Mouse (Mus musculus) bone marrow macrophage, adult 2 months (primary cell): ENCODE data around the gene Abtb2. TPM values are rescaled to one million over a fixed set of nuclear protein-coding genes. Genes with fewer than 3 reads are reported as not detected.

Source experiments
- H3K27ac ChIP-seq: 2 replicates; pipeline ENCODE4 v1.5.1; 2012; ENCODE audit warnings: low read depth, low read length; ENCODE audit not compliant: insufficient read depth
- H3K4me1 ChIP-seq: 2 replicates; pipeline ENCODE4 v1.6.1; 2012; ENCODE audit warnings: low read length; ENCODE audit not compliant: control insufficient read depth, insufficient read depth
- H3K4me3 ChIP-seq: 2 replicates; pipeline ENCODE4 v1.5.1; 2012; ENCODE audit warnings: mild to moderate bottlenecking, low read length, moderate library complexity; ENCODE audit not compliant: insufficient read depth
- CTCF ChIP-seq: IDR thresholded peaks from 2 replicates; pipeline ENCODE4 v1.5.1; 2012; ENCODE audit warnings: low read depth, mild to moderate bottlenecking, low read length, moderate library complexity
- POLR2A ChIP-seq: IDR thresholded peaks from 2 replicates; pipeline ENCODE4 v1.6.1; 2012; ENCODE audit warnings: mild to moderate bottlenecking, low read depth, low read length, borderline replicate concordance
- polyA plus RNA-seq: library from polyadenylated mRNA; stranded (reverse); fragments of >200 nt; gene quantifications from 2 replicates; pipeline ENCODE4 v1.2.4, GENCODE M21; 2012; ENCODE audit not compliant: missing spikeins, insufficient read depth, insufficient read length

Gene Abtb2
- polyA plus RNA-seq, 1 experiment = 0.32 TPM

DNA sequence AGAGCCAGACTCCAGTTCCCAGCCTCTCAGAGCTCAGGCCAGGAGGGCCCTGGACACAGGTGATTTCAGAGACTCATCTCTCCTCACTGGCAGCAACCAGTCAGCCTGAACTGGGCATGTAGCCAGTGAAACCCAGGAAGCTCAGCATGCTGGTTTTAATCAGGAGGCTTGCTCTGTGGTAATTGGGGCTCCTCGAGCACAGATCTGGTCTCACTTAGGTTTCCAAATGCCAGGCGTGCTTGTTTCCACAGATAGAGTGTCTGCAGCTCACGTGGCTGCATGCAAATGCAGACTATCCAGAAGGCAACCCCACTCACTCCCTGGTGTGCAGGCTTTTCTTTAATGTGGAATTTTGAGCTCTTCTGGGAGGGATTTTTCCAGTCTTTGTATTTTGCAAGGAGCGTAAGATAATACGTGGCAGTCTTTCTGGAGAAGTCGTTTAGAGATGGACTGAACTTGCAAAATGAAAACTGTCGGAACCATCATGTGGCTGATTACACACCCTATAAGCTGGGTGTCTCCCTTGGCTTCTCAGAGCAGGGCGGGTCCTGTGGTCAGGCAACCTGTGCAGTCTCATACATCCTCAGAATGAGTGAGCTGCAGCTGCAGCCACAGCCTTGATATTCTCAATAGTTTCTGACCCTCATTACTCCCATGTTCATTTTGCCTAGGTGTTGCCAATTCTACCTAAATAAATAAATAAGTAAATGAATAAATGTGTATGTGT, 34.2 kb downstream of the Abtb2 start:
- peaks cover 28% of the 10 kb centered on the region for H3K4me1 ChIP-seq
- TF ChIP-seq CTCF (no peak), POLR2A (no peak)
- H3K27ac ChIP-seq = no peak overlapping the region
- no peak overlapping the region for H3K4me3 ChIP-seq

DNA sequence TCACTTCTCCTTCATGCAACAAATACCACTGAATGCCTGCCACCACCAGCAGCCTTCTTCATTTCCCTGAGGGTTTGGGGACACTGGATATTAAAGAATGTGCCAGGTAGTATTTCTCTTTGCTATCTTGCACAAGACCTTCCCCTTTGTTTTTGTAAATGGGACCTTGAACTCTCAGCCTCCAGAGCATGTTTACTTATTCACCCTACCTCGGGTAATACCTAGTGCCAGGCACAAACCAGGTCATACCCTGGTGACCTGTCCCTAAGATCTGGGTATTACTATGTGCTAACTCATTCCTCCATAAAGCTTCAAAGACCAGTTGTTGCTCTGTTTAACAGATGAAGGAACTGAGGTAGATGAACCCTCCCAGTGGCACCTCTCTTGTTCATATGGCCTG, 35.0 kb downstream of the Abtb2 start:
- no peak overlapping the region for H3K4me3 ChIP-seq
- TF ChIP-seq POLR2A (no peak), CTCF (no peak)
- peaks cover 32% of the 10 kb centered on the region for H3K4me1 ChIP-seq
- H3K27ac ChIP-seq = no peak overlapping the region

- Histone ChIP-seq H3K4me3 (no peak overlapping the region), H3K27ac (no peak overlapping the region), H3K4me1 (peaks cover 36% of the 10 kb centered on the region)
- TF ChIP-seq POLR2A (no peak), CTCF (no peak)
Measured at GRCm38 (mm10) chr2:103601531-103601930, 35.4 kb downstream of the Abtb2 start.

GRCm38 (mm10) chr2:103603209-103603608, 37.1 kb downstream of the Abtb2 start:
- Histone ChIP-seq H3K4me1 (peaks cover 50% of the 10 kb centered on the region), H3K4me3 (no peak overlapping the region), H3K27ac (no peak overlapping the region)
- TF ChIP-seq POLR2A (no peak), CTCF (no peak)

GRCm38 (mm10) chr2:103603869-103604268, 37.8 kb downstream of the Abtb2 start:
- no peak overlapping the region for H3K27ac ChIP-seq
- TF ChIP-seq CTCF = no peak
- TF ChIP-seq POLR2A = no peak
- H3K4me1 ChIP-seq = peaks cover 53% of the 10 kb centered on the region
- H3K4me3 ChIP-seq = no peak overlapping the region

DNA sequence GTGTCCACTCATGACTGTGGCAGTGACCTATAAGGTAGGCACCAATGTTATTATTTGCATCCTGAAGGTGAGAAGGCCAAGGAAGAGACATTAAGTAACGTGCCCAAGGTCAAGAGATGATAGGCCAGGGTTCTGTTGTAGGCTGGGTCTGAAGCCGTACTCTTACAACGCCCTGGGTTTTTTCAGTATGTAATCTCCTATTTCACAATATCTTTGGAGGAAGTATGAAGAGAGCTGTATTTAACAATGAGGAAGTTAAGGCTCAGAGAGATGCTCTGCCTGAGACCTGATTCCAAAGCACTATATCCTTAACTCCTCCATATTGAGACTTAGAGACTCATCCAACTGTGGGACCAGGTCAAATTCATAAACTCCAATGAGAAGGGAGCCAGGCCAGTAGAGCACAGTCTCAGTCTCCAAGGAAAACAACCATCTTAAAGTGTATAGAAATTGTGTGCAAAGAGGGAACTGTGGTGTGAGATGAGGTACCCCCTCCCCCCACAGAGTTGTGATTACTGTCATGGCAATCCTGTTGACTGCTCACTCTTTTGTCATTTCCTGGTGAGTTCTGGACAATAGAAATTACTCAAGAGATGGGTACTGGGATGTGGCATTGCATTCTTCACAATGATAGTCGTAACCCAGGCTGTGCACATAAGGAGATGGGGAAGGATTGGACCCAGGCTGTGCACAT, 39.8 kb downstream of the Abtb2 start:
- TF ChIP-seq CTCF = no peak
- no peak for TF ChIP-seq POLR2A
- Histone ChIP-seq H3K4me3 (no peak overlapping the region), H3K4me1 (peaks cover 45% of the 10 kb centered on the region), H3K27ac (peak overlapping the region; percentile 69)

GRCm38 (mm10) chr2:103607926-103608325, 41.8 kb downstream of the Abtb2 start:
- Histone ChIP-seq H3K4me1 (peaks cover 45% of the 10 kb centered on the region), H3K4me3 (no peak overlapping the region), H3K27ac (no peak overlapping the region)
- no peak for TF ChIP-seq POLR2A

DNA sequence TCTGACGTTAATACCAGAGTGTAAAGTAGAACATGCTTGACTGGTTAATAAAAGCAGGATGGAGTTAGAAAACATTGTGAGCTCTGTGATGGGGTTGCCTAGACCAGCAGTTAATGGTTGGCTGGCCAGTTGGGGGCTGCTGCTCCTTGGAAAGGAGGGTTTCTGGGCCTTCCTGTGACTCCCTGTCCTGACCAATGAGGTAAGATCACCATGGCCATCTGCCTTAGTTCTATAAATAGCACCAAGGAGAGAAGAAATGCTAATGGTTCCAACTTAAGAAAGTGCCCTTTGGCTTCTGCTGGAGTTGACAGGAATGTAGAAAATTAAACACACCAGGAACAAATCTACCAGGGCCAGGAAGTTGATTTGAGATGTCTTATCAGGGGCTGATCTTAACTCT, 42.8 kb downstream of the Abtb2 start:
- no peak for TF ChIP-seq POLR2A
- TF ChIP-seq CTCF = no peak

GRCm38 (mm10) chr2:103609499-103609898, 43.4 kb downstream of the Abtb2 start:
- no peak overlapping the region for H3K27ac ChIP-seq
- TF ChIP-seq POLR2A = no peak
- TF ChIP-seq CTCF = no peak
- H3K4me1 ChIP-seq = peaks cover 34% of the 10 kb centered on the region
- no peak overlapping the region for H3K4me3 ChIP-seq

More for the DNA sequence above, 42.8 kb downstream of the Abtb2 start:
- H3K4me3 ChIP-seq = no peak overlapping the region
- H3K27ac ChIP-seq = no peak overlapping the region
- H3K4me1 ChIP-seq = peaks cover 39% of the 10 kb centered on the region

DNA sequence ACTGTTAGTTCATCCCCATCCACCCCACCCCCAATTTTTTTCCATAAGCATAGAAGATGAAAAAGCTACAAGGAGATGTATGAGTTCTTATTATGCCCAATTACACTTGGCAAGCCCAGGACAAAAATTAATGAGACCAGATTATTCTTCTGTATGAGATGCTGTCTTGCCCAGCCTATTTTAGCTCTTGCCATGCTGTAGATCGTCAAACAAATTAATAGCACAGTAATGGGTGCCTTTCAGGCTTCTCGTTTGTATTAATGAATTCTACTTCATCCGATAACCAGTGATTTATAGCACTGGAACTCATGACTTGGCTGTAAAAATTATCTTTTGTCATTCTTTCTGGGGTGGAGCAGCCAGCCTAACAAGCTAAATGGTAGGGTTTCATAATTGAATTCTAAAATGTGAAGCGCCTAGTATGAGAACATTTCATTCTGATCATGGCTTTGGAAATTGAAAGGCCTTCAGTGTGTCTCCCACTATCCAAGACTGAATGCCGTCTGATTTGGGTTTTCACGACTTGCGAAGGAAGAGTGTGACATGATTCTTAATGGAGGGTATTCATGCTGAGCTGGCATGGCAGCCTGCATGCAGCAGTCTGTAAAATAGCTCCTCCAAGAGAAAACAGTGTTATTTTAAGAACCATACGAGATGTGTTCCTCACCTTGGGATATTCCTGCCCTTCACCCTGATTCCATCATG, 44.9 kb downstream of the Abtb2 start:
- TF ChIP-seq POLR2A (no peak), CTCF (no peak)
- H3K4me3 ChIP-seq = no peak overlapping the region
- H3K4me1 ChIP-seq = peaks cover 26% of the 10 kb centered on the region
- H3K27ac ChIP-seq = no peak overlapping the region
